Mouse (Mus musculus): ENCODE measurements around the gene Csrp2. TPM values are rescaled to one million over a fixed set of nuclear protein-coding genes. Genes with fewer than 3 reads are reported as not detected.

Gene Csrp2
- polyA plus RNA-seq, 1 experiment from 2014 or later: 111 TPM

Other genes with a start within 250 kb of the Csrp2 start
- gene E2f7, start 174.3 kb upstream of the Csrp2 start, polyA plus RNA-seq (2015; fragmentation: Nextera tagmentation; extraction: Ambion mirVana): 4.3 and 4.8 TPM in 2 replicates
- 60.6 and 63.9 TPM in 2 replicates for gene Zdhhc17, start 90.4 kb downstream of the Csrp2 start, polyA plus RNA-seq (2015; fragmentation: Nextera tagmentation; extraction: Ambion mirVana)
- 15.2 and 19.5 TPM in 2 replicates for gene Osbpl8, start 245.0 kb downstream of the Csrp2 start, polyA plus RNA-seq (2015; fragmentation: Nextera tagmentation; extraction: Ambion mirVana)

All from midbrain, embryonic 16.5 days (tissue).